Mouse (Mus musculus) hematopoietic stem cell, adult 5-6 weeks (primary cell): ENCODE measurements around the gene Slc25a15. TPM values are rescaled to one million over a fixed set of nuclear protein-coding genes. Genes with fewer than 3 reads are reported as not detected.
A peak's percentile ranks its signal among the peaks of the same experiment; 100 is the strongest.

Experiments used
- ATAC-seq, 2 experiments: fragments of 125-278 bp in 1 of 2; replicated peaks in 1 of 2; 2 replicates each; pipeline ENCODE4 v1.8.0; 2016 to 2017; ENCODE audit warnings: inconsistent platforms in 2 of 2, mild to moderate bottlenecking in 2 of 2, moderate number of reproducible peaks in 2 of 2, low read depth in 1 of 2, moderate TSS enrichment in 1 of 2; ENCODE audit not compliant: low FRiP score in 2 of 2, poor library complexity in 2 of 2, severe bottlenecking in 2 of 2, insufficient read depth in 1 of 2, low TSS enrichment in 1 of 2
- total RNA-seq: library from RNA; stranded (forward); fragments of 172-1452, 232-1000 nt; gene quantifications from 2 replicates; pipeline ENCODE4 v1.2.3, GENCODE M21; 2017

Slc25a15 gene
- total RNA-seq = 14.4 and 15.3 TPM in 2 replicates

GRCm38 (mm10) chr8:22398142-22398951 lies at the start of gene Slc25a15:
Gene Slc25a15, minus strand, starts transcription at chr8:22398597.
- peak; percentile 84 for ATAC-seq

GRCm38 (mm10) chr8:22411971-22412370 lies 13.6 kb upstream of the Slc25a15 start:
- ATAC-seq = no peak

- peak; percentile 81 to 85 for ATAC-seq
Observed at GRCm38 (mm10) chr8:22411282-22411702, 12.9 kb upstream of the Slc25a15 start, which contains the start of gene Mrps31. Gene Mrps31, plus strand, starts transcription at chr8:22411361.

GRCm38 (mm10) chr8:22410688-22411281 lies 12.4 kb upstream of the Slc25a15 start:
- ATAC-seq = peak; percentile 30 to 61; a peak in 3 of 4 replicates

- ATAC-seq = peak; percentile 96 to 98
Observed at GRCm38 (mm10) chr8:22405733-22406132, 7.3 kb upstream of the Slc25a15 start.

GRCm38 (mm10) chr8:22403235-22403634 lies 4.8 kb upstream of the Slc25a15 start:
- no peak for ATAC-seq

- ATAC-seq = no peak
Observed at GRCm38 (mm10) chr8:22400593-22400992, 2.2 kb upstream of the Slc25a15 start.

GRCm38 (mm10) chr8:22399285-22399880 lies 986 bp upstream of the Slc25a15 start:
- no peak for ATAC-seq

- no peak for ATAC-seq
Observed at GRCm38 (mm10) chr8:22397811-22398141, 621 bp downstream of the Slc25a15 start.

- no peak for ATAC-seq
Observed at GRCm38 (mm10) chr8:22395256-22395655, 3.1 kb downstream of the Slc25a15 start.

GRCm38 (mm10) chr8:22394471-22394870 lies 3.9 kb downstream of the Slc25a15 start:
- no peak for ATAC-seq

GRCm38 (mm10) chr8:22390766-22391463 lies 7.5 kb downstream of the Slc25a15 start:
- no peak; a peak in 1 of 4 replicates for ATAC-seq

GRCm38 (mm10) chr8:22389874-22390273 lies 8.5 kb downstream of the Slc25a15 start:
- ATAC-seq = no peak

GRCm38 (mm10) chr8:22385158-22385557 lies 13.2 kb downstream of the Slc25a15 start:
- ATAC-seq = no peak

GRCm38 (mm10) chr8:22382824-22383595 lies 15.4 kb downstream of the Slc25a15 start:
- ATAC-seq = no peak

GRCm38 (mm10) chr8:22380934-22381333 lies 17.5 kb downstream of the Slc25a15 start:
- ATAC-seq = no peak

GRCm38 (mm10) chr8:22376903-22377302 lies 21.5 kb downstream of the Slc25a15 start:
- ATAC-seq = peak; percentile 94 to 98
